Mouse (Mus musculus): ENCODE measurements around the gene Olfr653.

Gene Olfr653

GRCm38 (mm10) chr7:104577014-104577413 is at the start of gene Olfr653:
Olfr653 (plus strand) TSS chr7:104577314.
- no peak for DNase-seq

- no peak for DNase-seq
Measured at GRCm38 (mm10) chr7:104549833-104550232, 27.3 kb upstream of the Olfr653 start, which contains the start of gene Olfr651. Olfr651 (plus strand) TSS chr7:104550133.

- DNase-seq = no peak
Measured at GRCm38 (mm10) chr7:104552700-104553099, 24.4 kb upstream of the Olfr653 start.

- no peak for DNase-seq
Measured at GRCm38 (mm10) chr7:104560601-104561000, 16.5 kb upstream of the Olfr653 start, which contains the start of gene Olfr652. Olfr652 (plus strand) TSS chr7:104560901.

GRCm38 (mm10) chr7:104580846-104581245 is 3.7 kb downstream of the Olfr653 start:
- DNase-seq = no peak

- DNase-seq = no peak
Measured at GRCm38 (mm10) chr7:104581429-104581828, 4.3 kb downstream of the Olfr653 start.

- no peak for DNase-seq
Measured at GRCm38 (mm10) chr7:104586725-104587124, 9.6 kb downstream of the Olfr653 start, which contains the start of gene Olfr654. Olfr654 (plus strand) TSS chr7:104587025.

- no peak for DNase-seq
Measured at GRCm38 (mm10) chr7:104588274-104588673, 11.2 kb downstream of the Olfr653 start.

- no peak for DNase-seq
Measured at GRCm38 (mm10) chr7:104601679-104602078, 24.6 kb downstream of the Olfr653 start, which contains the start of gene Olfr655. Olfr655 (minus strand) TSS chr7:104601779.

- DNase-seq = no peak
Measured at GRCm38 (mm10) chr7:104603173-104603572, 26.1 kb downstream of the Olfr653 start.

GRCm38 (mm10) chr7:104604727-104605126 is 27.6 kb downstream of the Olfr653 start:
- DNase-seq = no peak

GRCm38 (mm10) chr7:104613655-104614054 is 36.5 kb downstream of the Olfr653 start, which contains the start of gene Olfr656:
Olfr656 (plus strand) TSS chr7:104613955.
- DNase-seq = no peak

GRCm38 (mm10) chr7:104624494-104624893 is 47.4 kb downstream of the Olfr653 start, which contains the start of gene Olfr657:
Olfr657 (plus strand) TSS chr7:104624794.
- no peak for DNase-seq
